Mouse (Mus musculus) erythroblast, embryonic 14.5 days (primary cell): ENCODE measurements around the gene Sh3d19.

Source experiments
- GATA1 ChIP-seq: IDR thresholded peaks from 2 replicates; pipeline ENCODE4 v1.6.1; 2012; ENCODE audit warnings: low read length, inconsistent platforms, mixed read lengths
- TAL1 ChIP-seq: IDR thresholded peaks from 3 replicates; pipeline ENCODE4 v1.6.1; 2012; ENCODE audit warnings: low read length, inconsistent platforms, mixed read lengths

- TF ChIP-seq GATA1 (no peak), TAL1 (no peak)
These were observed 105.8 kb downstream of the Sh3d19 start for GRCm38 (mm10) chr3:86076511-86077283.
